Mouse (Mus musculus): ENCODE measurements at regions not wholly inside any gene's neighbourhood (a gene's known extent, or its start where the extent isn't known, plus 50 kb on each side); places are given as distances from the start of the nearest gene placed in this dataset.

- peak; percentile 37 for DNase-seq
Measured at GRCm38 (mm10) chr14:82745383-82745782, 1698.0 kb upstream of the Pcdh17 start.

- no peak for DNase-seq
Measured at GRCm38 (mm10) chr14:82758144-82758543, 1685.2 kb upstream of the Pcdh17 start.

Data from retina, postnatal 1 day (tissue).